Mouse (Mus musculus) T-helper 2 cell (primary cell): ENCODE measurements around the gene BC024978.

Source experiments
- in situ Hi-C: fragments of 300-600 bp; cut with MboI, MseI; formaldehyde crosslinking; loops from one replicate; pipeline ENCODE4 v1.15.1; 2025; ENCODE audit warnings: high pct_unique_total_duplicates

The BC024978 gene

GRCm38 (mm10) chr7:27174896-27175295, 20.7 kb upstream of the BC024978 start:
- in situ Hi-C loops: loop anchor here (10.0 to 25.0 kb wide), 2 partner anchors 60 to 1438 kb away; partner anchors contain the start of gene Coq8b

- in situ Hi-C loops: loop anchor here (10.0 to 25.0 kb wide), 2 partner anchors 57 to 1441 kb away; partner anchors contain the start of gene Coq8b
These were observed 17.6 kb upstream of the BC024978 start for GRCm38 (mm10) chr7:27177942-27178323.

GRCm38 (mm10) chr7:27178324-27179216, 17.0 kb upstream of the BC024978 start, which contains the start of gene Rab4b:
Gene Rab4b, minus strand, starts transcription at chr7:27178896.
- in situ Hi-C loops: loop anchor here (10.0 to 25.0 kb wide), 2 partner anchors 56 to 1441 kb away; partner anchors contain the start of gene Coq8b

- in situ Hi-C loops: loop anchor here (10.0 to 25.0 kb wide), 2 partner anchors 55 to 1442 kb away; partner anchors contain the start of gene Coq8b
These were observed 16.2 kb upstream of the BC024978 start for GRCm38 (mm10) chr7:27179217-27179918.

GRCm38 (mm10) chr7:27180036-27180435, 15.5 kb upstream of the BC024978 start:
- in situ Hi-C loops: loop anchor here (25.0 kb wide), 1 partner anchor 1443 kb away; no protein-coding TSS in a partner anchor

GRCm38 (mm10) chr7:27180837-27181695, 14.5 kb upstream of the BC024978 start, which contains the start of the genes Gm21983 and Mia:
Gene Gm21983, minus strand, starts transcription at chr7:27181086.
Gene Mia, minus strand, starts transcription at chr7:27181157.
- in situ Hi-C loops: loop anchor here (25.0 kb wide), 1 partner anchor 1444 kb away; no protein-coding TSS in a partner anchor

GRCm38 (mm10) chr7:27182498-27182897, 13.1 kb upstream of the BC024978 start:
- in situ Hi-C loops: loop anchor here (25.0 kb wide), 1 partner anchor 1445 kb away; no protein-coding TSS in a partner anchor

GRCm38 (mm10) chr7:27184964-27185363, 10.6 kb upstream of the BC024978 start:
- in situ Hi-C loops: loop anchor here (25.0 kb wide), 1 partner anchor 1448 kb away; no protein-coding TSS in a partner anchor

GRCm38 (mm10) chr7:27185986-27186385, 9.6 kb upstream of the BC024978 start:
- in situ Hi-C loops: loop anchor here (25.0 kb wide), 1 partner anchor 1449 kb away; no protein-coding TSS in a partner anchor

- in situ Hi-C loops: loop anchor here (25.0 kb wide), 1 partner anchor 1452 kb away; no protein-coding TSS in a partner anchor
These were observed 6.2 kb upstream of the BC024978 start for GRCm38 (mm10) chr7:27189271-27189931.

- in situ Hi-C loops: loop anchor here (5.0 to 25.0 kb wide), 2 partner anchors 35 to 1455 kb away; partner anchors contain the start of gene Itpkc
These were observed 3.1 kb upstream of the BC024978 start for GRCm38 (mm10) chr7:27192434-27192833.

- in situ Hi-C loops: loop anchor here (5.0 to 25.0 kb wide), 2 partner anchors 34 to 1456 kb away; partner anchors contain the start of gene Itpkc
These were observed 1.9 kb upstream of the BC024978 start for GRCm38 (mm10) chr7:27193731-27194130.

- in situ Hi-C loops: loop anchor here (25.0 kb wide), 1 partner anchor 1460 kb away; no protein-coding TSS in a partner anchor
These were observed 1.6 kb downstream of the BC024978 start for GRCm38 (mm10) chr7:27197136-27197535.

GRCm38 (mm10) chr7:27197634-27198033, 2.1 kb downstream of the BC024978 start:
- in situ Hi-C loops: loop anchor here (25.0 kb wide), 1 partner anchor 1460 kb away; no protein-coding TSS in a partner anchor

- in situ Hi-C loops: loop anchor here (25.0 kb wide), 1 partner anchor 1461 kb away; no protein-coding TSS in a partner anchor
These were observed 2.8 kb downstream of the BC024978 start for GRCm38 (mm10) chr7:27198355-27198754.

GRCm38 (mm10) chr7:27198779-27199178, 3.2 kb downstream of the BC024978 start:
- in situ Hi-C loops: loop anchor here (25.0 kb wide), 1 partner anchor 1461 kb away; no protein-coding TSS in a partner anchor

GRCm38 (mm10) chr7:27203730-27204449, 8.3 kb downstream of the BC024978 start:
- in situ Hi-C loops: no loop called here

- in situ Hi-C loops: no loop called here
These were observed 17.0 kb downstream of the BC024978 start for GRCm38 (mm10) chr7:27212626-27213025.

GRCm38 (mm10) chr7:27218586-27218985, 23.0 kb downstream of the BC024978 start:
- in situ Hi-C loops: no loop called here
